Comparison of ENCODE assay signal across 21 mouse cellular contexts in genomic region chr12:108238395-108239035, GRCm38 (mm10). TPM values are rescaled to one million over a fixed set of nuclear protein-coding genes. Genes with fewer than 3 reads are reported as not detected.
A peak's percentile ranks its signal among the peaks of the same experiment; 100 is the strongest.
DNase-seq lines count a peak whose midpoint lies in the region; ATAC-seq and TF ChIP-seq lines count a peak whose summit lies in the region.
"Had no signal": no experiment of that assay in that cellular context is flagged by ENCODE, and none has a peak within 500 bp of the region (broad histone marks: within the 10 kb centered on the region; RNA-seq: fewer than 3 reads in every experiment).

No protein-coding gene starts in this region.

- no peaks in the 10 kb centered on the region for H3K27me3 ChIP-seq in heart, embryonic 12.5 days (replicated peaks)
- no peaks in the 10 kb centered on the region for H3K27me3 ChIP-seq in heart, embryonic 11.5 days (ENCODE audit: control insufficient read depth, insufficient read depth, low read length)
- H3K27me3 ChIP-seq in hindbrain, embryonic 12.5 days: no peaks in the 10 kb centered on the region
- no peaks in the 10 kb centered on the region for H3K27me3 ChIP-seq in hindbrain, embryonic 16.5 days (replicated peaks; ENCODE audit: control insufficient read depth, insufficient read depth, low read length)
- no peaks in the 10 kb centered on the region for H3K27me3 ChIP-seq in stomach, embryonic 16.5 days (ENCODE audit: control insufficient read depth, insufficient read depth, low read length)
- H3K27me3 ChIP-seq in stomach, postnatal 0 days (ENCODE audit: control insufficient read depth, insufficient read depth, low read length): no peaks in the 10 kb centered on the region
- no peaks in the 10 kb centered on the region for H3K27me3 ChIP-seq in kidney, embryonic 15.5 days
- H3K27me3 ChIP-seq: forebrain, embryonic 13.5 days; intestine, embryonic 15.5 days; limb, embryonic 15.5 days; stomach, embryonic 15.5 days had no signal

- H3K4me2 ChIP-seq in heart, embryonic 12.5 days: no peak overlapping the region
- no peak overlapping the region for H3K4me2 ChIP-seq in heart, embryonic 11.5 days
- H3K4me2 ChIP-seq in hindbrain, embryonic 12.5 days (replicated peaks): no peak overlapping the region
- no peak overlapping the region for H3K4me2 ChIP-seq in hindbrain, embryonic 16.5 days (ENCODE audit: low read length)
- no peak overlapping the region for H3K4me2 ChIP-seq in stomach, embryonic 16.5 days (ENCODE audit: low read depth, low read length)
- H3K4me2 ChIP-seq in stomach, postnatal 0 days (replicated peaks; ENCODE audit: low read depth): no peak overlapping the region
- H3K4me2 ChIP-seq in kidney, embryonic 15.5 days: no peak overlapping the region
- H3K4me2 ChIP-seq: intestine, embryonic 15.5 days; limb, embryonic 15.5 days; lung, embryonic 14.5 days; stomach, embryonic 15.5 days had no signal

- no peak overlapping the region for H3K4me3 ChIP-seq in heart, embryonic 12.5 days
- H3K4me3 ChIP-seq in heart, embryonic 11.5 days (ENCODE audit: low read depth, low read length): no peak overlapping the region
- H3K4me3 ChIP-seq in hindbrain, embryonic 12.5 days: no peak overlapping the region
- H3K4me3 ChIP-seq in hindbrain, embryonic 16.5 days (ENCODE audit: low read length): no peak overlapping the region
- no peak overlapping the region for H3K4me3 ChIP-seq in stomach, embryonic 16.5 days (replicated peaks; ENCODE audit: low read length)
- H3K4me3 ChIP-seq in stomach, postnatal 0 days (ENCODE audit: low read depth, low read length): no peak overlapping the region
- H3K4me3 ChIP-seq in kidney, embryonic 15.5 days (replicated peaks): no peak overlapping the region
- H3K4me3 ChIP-seq: forebrain, embryonic 13.5 days; intestine, embryonic 15.5 days; limb, embryonic 15.5 days; stomach, embryonic 15.5 days had no signal

- ATAC-seq in heart, embryonic 12.5 days (ENCODE audit: insufficient number of reproducible peaks, low FRiP score): no peak
- ATAC-seq in heart, embryonic 11.5 days (replicated peaks; ENCODE audit: insufficient number of reproducible peaks, low FRiP score, low TSS enrichment): no peak
- no peak for ATAC-seq in hindbrain, embryonic 12.5 days (ENCODE audit: low FRiP score)
- ATAC-seq in hindbrain, embryonic 16.5 days: no peak
- no peak for ATAC-seq in stomach, embryonic 16.5 days (ENCODE audit: insufficient read depth, low FRiP score)
- no peak for ATAC-seq in stomach, postnatal 0 days (ENCODE audit: low FRiP score, low TSS enrichment)
- ATAC-seq in kidney, embryonic 15.5 days (replicated peaks; ENCODE audit: low FRiP score): no peak
- ATAC-seq: activated CD4-positive, CD25-positive, alpha-beta regulatory T cell, adult 4 months; intestine, embryonic 15.5 days had no signal

- H3K36me3 ChIP-seq in heart, embryonic 12.5 days: no peaks in the 10 kb centered on the region
- H3K36me3 ChIP-seq in heart, embryonic 11.5 days (ENCODE audit: control insufficient read depth, insufficient read depth, low read length): no peaks in the 10 kb centered on the region
- H3K36me3 ChIP-seq in hindbrain, embryonic 12.5 days: no peaks in the 10 kb centered on the region
- no peaks in the 10 kb centered on the region for H3K36me3 ChIP-seq in hindbrain, embryonic 16.5 days (ENCODE audit: control insufficient read depth, insufficient read depth, low read length)
- no peaks in the 10 kb centered on the region for H3K36me3 ChIP-seq in stomach, embryonic 16.5 days (ENCODE audit: control insufficient read depth, insufficient read depth, low read length)
- H3K36me3 ChIP-seq in stomach, postnatal 0 days (ENCODE audit: control insufficient read depth, insufficient read depth, low read length): no peaks in the 10 kb centered on the region
- no peaks in the 10 kb centered on the region for H3K36me3 ChIP-seq in kidney, embryonic 15.5 days
- H3K36me3 ChIP-seq: intestine, embryonic 15.5 days; limb, embryonic 15.5 days; stomach, embryonic 15.5 days had no signal

- WGBS in heart, embryonic 12.5 days: 63% methylated on average over 17 of the region's 17 CpGs
- WGBS in heart, embryonic 11.5 days (ENCODE audit: insufficient replicate concordance): 64% methylated on average over 17 of the region's 17 CpGs
- WGBS in hindbrain, embryonic 12.5 days: 71% methylated on average over 17 of the region's 17 CpGs
- 70% methylated on average over 17 of the region's 17 CpGs for WGBS in hindbrain, embryonic 16.5 days
- 78% methylated on average over 17 of the region's 17 CpGs for WGBS in stomach, embryonic 16.5 days
- WGBS in stomach, postnatal 0 days: 86% methylated on average over 17 of the region's 17 CpGs
- 66% methylated on average over 17 of the region's 17 CpGs for WGBS in kidney, embryonic 15.5 days

- TF ChIP-seq EP300 in stomach, postnatal 0 days (optimal IDR thresholded peaks at IDR 0.05): no peak

- H3K9ac ChIP-seq in heart, embryonic 12.5 days: no peak overlapping the region
- H3K9ac ChIP-seq in heart, embryonic 11.5 days (ENCODE audit: low read depth, low read length): no peak overlapping the region
- no peak overlapping the region for H3K9ac ChIP-seq in hindbrain, embryonic 12.5 days
- H3K9ac ChIP-seq in hindbrain, embryonic 16.5 days (ENCODE audit: low read depth, low read length): no peak overlapping the region
- 0 out of 2 replicates have a peak overlapping the region, but pooled peaks have one; percentile 16 for H3K9ac ChIP-seq in stomach, embryonic 16.5 days (ENCODE audit: low read length)
- no peak overlapping the region for H3K9ac ChIP-seq in stomach, postnatal 0 days (ENCODE audit: low read length)
- no peak overlapping the region for H3K9ac ChIP-seq in kidney, embryonic 15.5 days
- H3K9ac ChIP-seq: forebrain, embryonic 13.5 days; intestine, embryonic 15.5 days; limb, embryonic 15.5 days; liver, embryonic 14.5 days; lung, embryonic 14.5 days; stomach, embryonic 15.5 days had no signal

- H3K4me1 ChIP-seq in heart, embryonic 12.5 days (replicated peaks): peaks cover 99% of the 10 kb centered on the region
- peaks cover 88% of the 10 kb centered on the region for H3K4me1 ChIP-seq in heart, embryonic 11.5 days (ENCODE audit: control insufficient read depth, insufficient read depth, low read length)
- H3K4me1 ChIP-seq in hindbrain, embryonic 12.5 days: peaks cover 89% of the 10 kb centered on the region
- H3K4me1 ChIP-seq in hindbrain, embryonic 16.5 days (ENCODE audit: control insufficient read depth, insufficient read depth, low read depth, low read length): peaks cover 62% of the 10 kb centered on the region
- H3K4me1 ChIP-seq in stomach, embryonic 16.5 days (ENCODE audit: control insufficient read depth, insufficient read depth, low read length): peaks cover 45% of the 10 kb centered on the region
- H3K4me1 ChIP-seq in stomach, postnatal 0 days (replicated peaks; ENCODE audit: control insufficient read depth, insufficient read depth): peaks cover 7% of the 10 kb centered on the region
- peaks cover 88% of the 10 kb centered on the region for H3K4me1 ChIP-seq in kidney, embryonic 15.5 days

- H3K27ac ChIP-seq in heart, embryonic 12.5 days (ENCODE audit: poor library complexity, severe bottlenecking): peak overlapping the region; percentile 72; the same call in 1 of the 2 replicates
- H3K27ac ChIP-seq in heart, embryonic 11.5 days (ENCODE audit: low read depth, low read length): no peak overlapping the region
- H3K27ac ChIP-seq in hindbrain, embryonic 12.5 days: 0 out of 2 replicates have a peak overlapping the region, but pooled peaks have one; percentile 8
- no peak overlapping the region for H3K27ac ChIP-seq in hindbrain, embryonic 16.5 days (ENCODE audit: low read depth, low read length)
- H3K27ac ChIP-seq in stomach, embryonic 16.5 days (ENCODE audit: low read length): no peak overlapping the region
- H3K27ac ChIP-seq in stomach, postnatal 0 days (replicated peaks): no peak overlapping the region
- H3K27ac ChIP-seq in kidney, embryonic 15.5 days: no peak overlapping the region
- H3K27ac ChIP-seq: intestine, embryonic 15.5 days; limb, embryonic 15.5 days; liver, embryonic 14.5 days; stomach, embryonic 15.5 days had no signal

- no peaks in the 10 kb centered on the region for H3K9me3 ChIP-seq in heart, embryonic 12.5 days (replicated peaks)
- no peaks in the 10 kb centered on the region for H3K9me3 ChIP-seq in heart, embryonic 11.5 days (replicated peaks; ENCODE audit: control insufficient read depth, low read length)
- H3K9me3 ChIP-seq in hindbrain, embryonic 12.5 days (replicated peaks): 0 out of 2 replicates have a peak, but pooled peaks cover under 1% of the 10 kb centered on the region
- H3K9me3 ChIP-seq in hindbrain, embryonic 16.5 days (ENCODE audit: control insufficient read depth, low read length): no peaks in the 10 kb centered on the region
- H3K9me3 ChIP-seq in stomach, embryonic 16.5 days (replicated peaks; ENCODE audit: control insufficient read depth, low read length): no peaks in the 10 kb centered on the region
- H3K9me3 ChIP-seq in stomach, postnatal 0 days (ENCODE audit: control insufficient read depth, low read length): no peaks in the 10 kb centered on the region
- no peaks in the 10 kb centered on the region for H3K9me3 ChIP-seq in kidney, embryonic 15.5 days (replicated peaks)
- H3K9me3 ChIP-seq: forebrain, embryonic 13.5 days; intestine, embryonic 15.5 days; limb, embryonic 15.5 days; stomach, embryonic 15.5 days had no signal

- TF ChIP-seq CTCF in stomach, postnatal 0 days (IDR thresholded peaks at IDR 0.05; ENCODE audit: low read depth): no peak

- DNase-seq in stomach, postnatal 0 days (ENCODE audit: low spot score): no peak
- DNase-seq: adrenal gland, adult 8-10 months; B cell, adult 2 months; cerebellum, postnatal 10 days; gastrocnemius, postnatal 10 days; kidney, adult 8-10 months; kidney, postnatal 14 days; left cerebral cortex, postnatal 4 days; lung, embryonic 14.5 days had no signal

RNA-seq across cellular contexts. Expression of gene Ccdc85c, which starts 36.7 kb away (rescaled TPM):
- 5.9 and 6.0 TPM in 2 replicates for polyA plus RNA-seq in heart, embryonic 12.5 days (2016; fragmentation: Nextera tagmentation; extraction: Ambion mirVana)
- polyA plus RNA-seq in heart, embryonic 11.5 days (2014; fragmentation: Nextera tagmentation; extraction: Ambion mirVana): 6.3 and 7.8 TPM in 2 replicates
- polyA plus RNA-seq in hindbrain, embryonic 12.5 days (2016; fragmentation: Nextera tagmentation; extraction: Ambion mirVana): 15.2 and 16.3 TPM in 2 replicates
- polyA plus RNA-seq in hindbrain, embryonic 16.5 days (2015; fragmentation: Nextera tagmentation; extraction: Ambion mirVana): 7.5 and 10.2 TPM in 2 replicates
- polyA plus RNA-seq in stomach, embryonic 16.5 days (2015; fragmentation: Nextera tagmentation; extraction: Ambion mirVana): 6.5 and 6.9 TPM in 2 replicates
- 6.7 and 7.0 TPM in 2 replicates for polyA plus RNA-seq in stomach, postnatal 0 days (2015; fragmentation: Nextera tagmentation; extraction: Ambion mirVana)
- polyA plus RNA-seq in kidney, embryonic 15.5 days (2015; fragmentation: Nextera tagmentation; extraction: Ambion mirVana): 7.7 and 8.1 TPM in 2 replicates

RNA-seq across cellular contexts. Expression of gene Ccnk, which starts 59.1 kb away (rescaled TPM):
- polyA plus RNA-seq in heart, embryonic 12.5 days (2016; fragmentation: Nextera tagmentation; extraction: Ambion mirVana): 2.0 and 2.7 TPM in 2 replicates
- 4.0 and 5.6 TPM in 2 replicates for polyA plus RNA-seq in heart, embryonic 11.5 days (2014; fragmentation: Nextera tagmentation; extraction: Ambion mirVana)
- 2.9 and 3.6 TPM in 2 replicates for polyA plus RNA-seq in hindbrain, embryonic 12.5 days (2016; fragmentation: Nextera tagmentation; extraction: Ambion mirVana)
- polyA plus RNA-seq in hindbrain, embryonic 16.5 days (2015; fragmentation: Nextera tagmentation; extraction: Ambion mirVana): 2.2 and 2.6 TPM in 2 replicates
- 1.8 and 2.5 TPM in 2 replicates for polyA plus RNA-seq in stomach, embryonic 16.5 days (2015; fragmentation: Nextera tagmentation; extraction: Ambion mirVana)
- polyA plus RNA-seq in stomach, postnatal 0 days (2015; fragmentation: Nextera tagmentation; extraction: Ambion mirVana): 1.6 TPM in 2 replicates
- polyA plus RNA-seq in kidney, embryonic 15.5 days (2015; fragmentation: Nextera tagmentation; extraction: Ambion mirVana): 3.2 and 3.7 TPM in 2 replicates

RNA-seq across cellular contexts. Expression of gene Setd3, which starts 59.4 kb away (rescaled TPM):
- 83.1 and 83.3 TPM in 2 replicates for polyA plus RNA-seq in heart, embryonic 12.5 days (2016; fragmentation: Nextera tagmentation; extraction: Ambion mirVana)
- polyA plus RNA-seq in heart, embryonic 11.5 days (2014; fragmentation: Nextera tagmentation; extraction: Ambion mirVana): 62.4 and 64.4 TPM in 2 replicates
- 108 and 118 TPM in 2 replicates for polyA plus RNA-seq in hindbrain, embryonic 12.5 days (2016; fragmentation: Nextera tagmentation; extraction: Ambion mirVana)
- polyA plus RNA-seq in hindbrain, embryonic 16.5 days (2015; fragmentation: Nextera tagmentation; extraction: Ambion mirVana): 93.6 and 97.6 TPM in 2 replicates
- 89.2 and 93.0 TPM in 2 replicates for polyA plus RNA-seq in stomach, embryonic 16.5 days (2015; fragmentation: Nextera tagmentation; extraction: Ambion mirVana)
- polyA plus RNA-seq in stomach, postnatal 0 days (2015; fragmentation: Nextera tagmentation; extraction: Ambion mirVana): 54.5 and 56.2 TPM in 2 replicates
- polyA plus RNA-seq in kidney, embryonic 15.5 days (2015; fragmentation: Nextera tagmentation; extraction: Ambion mirVana): 87.1 and 87.2 TPM in 2 replicates

Comparison
In these comparisons a context has a peak if more than half of its experiments do, and no peak if none do; other contexts are left out.
1. H3K27ac ChIP-seq: peak in heart, embryonic 12.5 days (single experiment) and hindbrain, embryonic 12.5 days (single experiment); none in heart, embryonic 11.5 days (single experiment), hindbrain, embryonic 16.5 days (single experiment), stomach, embryonic 16.5 days (single experiment), stomach, postnatal 0 days (single experiment) and kidney, embryonic 15.5 days (single experiment).